Mouse (Mus musculus): ENCODE results near the gene Dlx5.

Dlx5 gene

GRCm38 (mm10) chr6:6876231-6876630, 5.7 kb downstream of the Dlx5 start:
- no peak for DNase-seq (ENCODE audit: low read depth, low spot score)

GRCm38 (mm10) chr6:6875676-6876075, 6.2 kb downstream of the Dlx5 start:
- no peak for DNase-seq (ENCODE audit: low read depth, low spot score)

DNA sequence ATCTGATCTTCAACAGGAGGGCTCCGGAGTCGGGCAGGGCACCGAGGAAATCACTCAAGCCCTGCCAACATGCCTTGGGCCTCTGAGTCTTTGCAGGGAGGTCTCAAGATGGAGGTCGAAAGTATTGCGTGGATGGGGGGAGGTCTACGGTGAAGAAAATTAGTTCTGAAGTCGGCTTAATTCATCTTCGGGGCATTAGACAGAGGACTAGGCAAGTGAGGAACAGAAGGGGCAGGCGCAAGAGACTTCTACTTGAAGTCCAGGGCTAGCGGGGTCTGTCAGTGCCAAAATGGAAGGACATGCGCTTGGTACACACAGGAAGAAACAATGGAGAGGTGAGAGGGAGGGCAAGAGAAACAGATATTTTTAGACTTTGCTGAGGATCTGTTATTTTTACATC, 6.7 kb downstream of the Dlx5 start:
- DNase-seq (ENCODE audit: low read depth, low spot score): no peak

DNA sequence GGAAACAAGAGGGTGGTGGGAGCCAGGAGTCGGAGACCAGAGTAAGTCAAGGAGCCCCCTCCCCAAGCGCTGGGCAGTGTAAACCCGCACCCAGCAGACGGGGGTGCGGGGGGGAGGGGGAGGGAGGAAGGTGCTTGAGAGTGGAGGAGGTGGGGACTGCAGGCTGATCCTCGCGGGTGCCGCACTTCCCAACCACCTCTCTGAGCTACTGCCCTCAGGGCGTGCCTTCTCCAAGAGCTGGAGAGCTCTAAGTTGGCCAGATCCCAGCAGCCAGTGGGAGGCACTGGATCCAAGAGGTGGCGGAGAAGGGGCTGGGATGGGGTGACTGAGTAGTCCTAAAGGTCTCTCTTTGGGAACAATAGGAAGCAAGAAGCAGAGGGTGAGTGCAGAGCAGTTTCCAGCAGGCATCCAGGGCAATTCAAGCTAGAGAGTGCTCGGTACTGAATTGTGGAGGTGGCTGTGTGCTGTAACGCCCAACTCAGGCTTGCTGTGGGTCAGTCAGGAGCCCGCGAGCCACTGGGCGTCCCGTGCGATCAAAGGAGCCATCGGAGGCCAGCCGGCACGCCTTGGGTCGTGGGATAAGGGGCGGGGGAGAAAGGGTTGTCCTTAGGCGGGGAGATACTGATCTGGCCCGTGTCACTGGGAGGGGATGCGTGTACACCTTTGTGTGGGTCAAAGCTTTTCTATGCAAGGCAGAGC, 7.7 kb downstream of the Dlx5 start:
- DNase-seq (ENCODE audit: low read depth, low spot score): no peak

- no peak for DNase-seq (ENCODE audit: low read depth, low spot score)
Observed at GRCm38 (mm10) chr6:6873476-6874072, 8.3 kb downstream of the Dlx5 start.

DNA sequence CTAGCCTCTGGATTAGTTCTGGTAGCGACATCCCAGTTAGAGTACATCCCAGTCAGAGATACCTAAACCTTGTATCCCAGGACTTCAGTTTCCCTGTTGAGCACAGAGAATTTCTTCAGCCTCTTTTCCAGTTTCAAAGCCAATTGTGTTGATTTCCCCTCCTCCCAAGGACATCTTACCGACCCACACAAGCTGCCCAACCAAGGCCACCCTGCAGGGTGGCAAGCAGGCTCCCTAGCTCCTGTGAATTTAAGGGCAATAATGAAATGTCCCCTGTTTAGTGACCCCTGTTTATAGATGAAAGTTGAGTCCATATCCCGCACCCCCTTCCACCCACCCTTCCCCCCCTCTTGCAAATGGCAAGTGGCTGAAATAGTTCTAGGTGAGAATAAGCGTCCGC, 9.0 kb downstream of the Dlx5 start:
- DNase-seq (ENCODE audit: low read depth, low spot score): no peak

DNA sequence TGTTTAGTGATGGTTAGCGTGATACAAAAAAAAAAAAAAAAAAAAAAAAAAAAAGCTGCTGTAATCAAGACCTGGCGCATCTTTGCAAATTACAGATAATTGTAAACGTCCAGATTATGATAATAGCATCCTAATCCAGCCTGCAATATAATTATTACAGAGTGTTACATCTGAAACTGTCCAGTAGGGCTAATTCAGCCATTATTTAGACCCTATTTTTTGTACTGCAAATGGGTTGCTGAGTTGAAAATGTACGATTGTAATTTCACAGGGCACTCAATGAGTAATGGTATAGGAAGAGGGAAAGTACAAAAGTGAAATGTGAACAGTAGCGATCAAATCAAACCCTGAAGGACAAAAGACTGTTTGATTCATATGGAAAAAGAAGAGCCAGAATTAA, 10.2 kb downstream of the Dlx5 start:
- no peak for DNase-seq (ENCODE audit: low read depth, low spot score)

- no peak for DNase-seq (ENCODE audit: low read depth, low spot score)
Observed at GRCm38 (mm10) chr6:6870876-6871420, 10.9 kb downstream of the Dlx5 start.

GRCm38 (mm10) chr6:6869961-6870800, 11.7 kb downstream of the Dlx5 start:
- no peak for DNase-seq (ENCODE audit: low read depth, low spot score)

- no peak for DNase-seq (ENCODE audit: low read depth, low spot score)
Observed at GRCm38 (mm10) chr6:6869041-6869685, 12.7 kb downstream of the Dlx5 start.

GRCm38 (mm10) chr6:6867031-6867430, 14.9 kb downstream of the Dlx5 start:
- no peak for DNase-seq (ENCODE audit: low read depth, low spot score)

DNA sequence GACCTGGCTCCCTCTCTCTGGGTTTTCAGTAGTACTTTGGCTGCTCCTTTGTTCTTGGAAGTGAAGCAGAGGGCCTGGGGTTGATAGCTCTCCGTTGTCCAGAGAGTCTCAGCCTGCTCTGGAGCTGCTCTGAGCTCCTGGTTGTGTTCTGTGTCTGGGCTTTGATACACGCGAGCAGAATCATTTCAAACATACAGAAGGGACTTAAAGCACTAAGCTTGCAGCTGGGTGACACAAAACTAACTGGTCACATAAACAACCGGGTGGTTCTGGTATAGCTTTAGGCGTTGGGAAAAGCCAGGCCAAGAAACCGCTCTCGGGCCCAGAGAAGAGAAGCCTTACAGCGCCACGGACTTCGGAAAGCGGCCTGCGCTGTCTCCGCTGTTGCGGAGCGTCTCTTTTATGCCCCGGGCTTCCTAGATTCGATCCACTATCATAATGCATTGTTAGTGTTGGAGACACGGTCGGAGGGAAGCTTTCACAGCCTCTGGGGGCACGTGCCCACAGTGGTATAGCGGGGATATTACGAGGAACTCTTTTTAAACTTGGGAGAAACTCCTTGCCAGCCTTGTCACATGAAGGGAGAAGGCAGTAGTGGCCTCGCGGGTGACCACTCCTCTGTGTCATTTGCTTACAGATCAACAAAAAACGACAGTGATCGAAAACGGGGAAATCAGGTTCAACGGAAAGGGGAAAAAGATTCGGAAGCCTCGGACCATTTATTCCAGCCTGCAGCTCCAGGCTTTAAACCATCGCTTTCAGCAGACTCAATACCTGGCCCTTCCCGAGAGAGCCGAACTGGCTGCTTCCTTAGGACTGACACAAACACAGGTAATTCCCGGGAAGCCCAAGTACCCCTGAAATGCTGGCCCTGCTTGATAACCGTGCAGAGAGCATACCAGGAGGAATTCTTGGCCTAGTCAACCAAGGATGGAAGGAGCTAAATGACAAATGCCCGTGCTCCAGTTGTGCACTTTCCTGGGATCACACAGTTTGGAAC, 17.1 kb downstream of the Dlx5 start:
- DNase-seq (ENCODE audit: low read depth, low spot score): no peak

DNA sequence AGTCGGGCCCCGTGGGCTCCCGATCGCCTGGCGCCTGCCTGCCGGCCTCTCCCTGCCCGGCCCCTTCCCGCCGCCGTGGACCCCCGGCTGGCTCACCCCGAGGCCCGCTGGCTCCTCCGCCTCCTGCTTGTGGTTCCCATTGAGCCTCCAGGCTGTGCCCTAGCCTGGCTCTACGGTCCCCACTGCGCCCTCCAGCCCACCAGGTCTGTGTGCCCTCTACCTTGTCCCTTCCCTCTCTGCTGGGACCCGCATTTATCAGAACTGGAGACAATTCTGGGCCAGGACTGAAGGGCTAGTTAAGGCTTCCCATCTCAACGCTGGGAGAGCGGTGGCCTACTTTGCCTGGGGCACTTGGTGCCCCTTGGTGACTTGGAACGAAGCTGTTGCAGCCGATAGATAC, 17.9 kb downstream of the Dlx5 start:
- no peak for DNase-seq (ENCODE audit: low read depth, low spot score)

DNA sequence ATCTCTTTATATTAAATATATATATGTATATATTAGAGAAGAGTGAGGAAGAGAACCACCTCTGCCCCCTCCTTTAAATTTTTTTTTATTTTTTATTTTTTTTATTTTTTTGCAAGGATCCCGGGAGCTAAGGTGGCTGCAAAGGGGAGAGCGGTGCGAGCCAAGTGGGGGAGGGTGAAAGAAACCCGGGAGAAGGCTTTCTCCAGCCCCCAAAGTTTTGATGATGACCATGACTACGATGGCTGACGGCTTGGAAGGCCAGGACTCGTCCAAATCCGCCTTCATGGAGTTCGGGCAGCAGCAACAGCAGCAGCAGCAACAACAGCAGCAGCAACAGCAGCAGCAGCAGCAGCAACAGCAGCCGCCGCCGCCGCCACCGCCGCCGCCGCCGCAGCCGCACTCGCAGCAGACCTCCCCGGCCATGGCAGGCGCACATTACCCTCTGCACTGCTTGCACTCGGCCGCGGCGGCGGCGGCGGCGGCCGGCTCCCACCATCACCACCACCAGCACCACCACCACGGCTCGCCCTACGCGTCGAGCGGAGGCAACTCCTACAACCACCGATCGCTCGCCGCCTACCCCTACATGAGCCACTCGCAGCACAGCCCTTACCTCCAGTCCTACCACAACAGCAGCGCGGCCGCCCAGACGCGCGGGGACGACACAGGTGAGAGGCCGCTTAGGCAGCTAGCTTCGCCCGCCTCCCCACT, 18.6 kb downstream of the Dlx5 start, which contains the start of gene Dlx6:
Gene Dlx6, plus strand, starts transcription at position 175 of the 711 bp plus-strand sequence.
- no peak for DNase-seq (ENCODE audit: low read depth, low spot score)

GRCm38 (mm10) chr6:6862611-6863010, 19.3 kb downstream of the Dlx5 start:
- no peak for DNase-seq (ENCODE audit: low read depth, low spot score)

DNA sequence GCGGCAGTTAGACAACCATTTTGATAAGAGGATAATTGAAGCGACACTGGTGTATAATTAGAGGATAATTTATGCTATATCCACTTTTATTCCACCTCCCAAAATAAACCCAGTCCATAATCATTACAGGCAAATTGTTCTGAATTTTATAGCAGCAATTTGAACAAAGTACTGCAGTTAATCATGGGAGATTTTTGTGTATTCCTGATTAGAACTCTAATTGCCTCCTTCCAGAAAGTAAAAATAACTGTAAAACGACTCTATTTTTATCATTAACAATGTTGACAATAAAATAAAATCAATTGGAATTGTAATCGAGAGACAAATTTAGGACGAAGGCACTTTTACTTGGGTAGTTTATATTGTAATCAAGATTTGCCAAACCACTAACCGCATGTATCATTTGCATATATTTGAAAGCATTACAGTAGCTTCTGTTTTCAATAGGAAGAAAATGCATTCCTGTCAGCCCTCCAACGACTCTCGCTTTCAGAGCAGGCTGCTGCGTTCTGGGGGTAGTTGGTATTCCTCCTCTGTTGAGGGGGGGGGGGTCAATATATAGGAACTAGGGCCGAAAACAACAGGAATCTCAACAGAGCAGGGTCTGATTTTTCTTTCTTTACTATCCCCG, 20.0 kb downstream of the Dlx5 start:
- DNase-seq (ENCODE audit: low read depth, low spot score): no peak

GRCm38 (mm10) chr6:6861086-6861797, 20.6 kb downstream of the Dlx5 start:
- DNase-seq (ENCODE audit: low read depth, low spot score): no peak

DNA sequence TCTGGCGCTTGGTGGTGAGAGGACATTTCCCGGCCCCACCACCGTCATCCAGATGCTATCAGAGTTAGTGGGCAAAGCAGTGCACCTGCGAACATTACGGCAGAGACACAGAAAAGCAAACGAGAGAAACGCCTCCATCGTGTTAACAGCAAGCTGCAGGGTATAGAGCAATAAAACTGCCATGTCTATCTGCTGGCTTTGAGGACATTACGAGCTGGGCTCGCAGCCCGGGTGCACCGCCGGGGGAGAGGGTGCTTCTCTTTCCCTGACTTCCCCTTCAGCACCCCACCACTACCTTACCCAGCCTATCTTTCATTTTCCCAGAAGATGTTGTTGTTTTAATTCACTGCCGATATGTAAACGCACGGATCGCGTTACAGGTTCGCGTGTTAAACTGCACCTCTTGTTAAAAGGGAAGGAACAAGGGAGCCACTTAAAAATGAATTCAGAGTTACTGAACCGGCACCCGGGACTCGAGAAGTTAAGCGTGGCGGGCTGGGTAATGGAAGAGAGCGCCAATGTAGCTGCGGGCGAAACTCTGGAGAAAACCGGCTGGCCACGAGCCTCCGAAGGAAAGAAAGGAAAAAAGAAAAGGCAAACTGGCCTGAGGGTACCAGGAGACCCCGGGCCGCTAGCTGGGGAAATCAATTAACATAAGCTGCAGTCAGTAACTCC, 21.3 kb downstream of the Dlx5 start:
- no peak for DNase-seq (ENCODE audit: low read depth, low spot score)
